Mouse (Mus musculus): Measurements from ENCODE around the gene Fam189b. TPM values are rescaled to one million over a fixed set of nuclear protein-coding genes. Genes with fewer than 3 reads are reported as not detected.

Gene Fam189b
- polyA plus RNA-seq, 1 experiment from 2014 or later: 80.1 TPM

GRCm38 (mm10) chr3:89227307-89228179 lies 44.6 kb downstream of the Fam189b start:
- peak; percentile 48 for DNase-seq (ENCODE audit: low spot score)

GRCm38 (mm10) chr3:89228180-89228549 lies 45.2 kb downstream of the Fam189b start:
- DNase-seq (ENCODE audit: low spot score): peak; percentile 84

- no peak for DNase-seq (ENCODE audit: low spot score)
These were observed 45.9 kb downstream of the Fam189b start, which contains the start of gene Muc1 for GRCm38 (mm10) chr3:89228836-89229235. Gene Muc1 (plus strand): TSS chr3:89229057.

- no peak for DNase-seq (ENCODE audit: low spot score)
These were observed 46.3 kb downstream of the Fam189b start for GRCm38 (mm10) chr3:89229276-89229675.

- DNase-seq (ENCODE audit: low spot score): no peak
These were observed 47.6 kb downstream of the Fam189b start for GRCm38 (mm10) chr3:89230561-89230960.

- no peak for DNase-seq (ENCODE audit: low spot score)
These were observed 48.4 kb downstream of the Fam189b start for GRCm38 (mm10) chr3:89231345-89231744.

GRCm38 (mm10) chr3:89231772-89232275 lies 48.9 kb downstream of the Fam189b start:
- no peak for DNase-seq (ENCODE audit: low spot score)

GRCm38 (mm10) chr3:89232614-89233013 lies 49.7 kb downstream of the Fam189b start:
- DNase-seq (ENCODE audit: low spot score): no peak

GRCm38 (mm10) chr3:89233562-89234110 lies 50.7 kb downstream of the Fam189b start:
- no peak for DNase-seq (ENCODE audit: low spot score)

- no peak for DNase-seq (ENCODE audit: low spot score)
These were observed 53.6 kb downstream of the Fam189b start for GRCm38 (mm10) chr3:89236516-89236915.

- DNase-seq (ENCODE audit: low spot score): no peak
These were observed 54.7 kb downstream of the Fam189b start for GRCm38 (mm10) chr3:89237682-89238081.

GRCm38 (mm10) chr3:89238494-89238893 lies 55.6 kb downstream of the Fam189b start:
- DNase-seq (ENCODE audit: low spot score): no peak

MicroRNAs encoded within 50 kb of the gene (microRNA counts, 519-probe panel; counts per million panel counts)
- 473 counts per million, percentile 71 among the panel's probes with 10 or more counts for microRNA mmu-miR-92b

Small RNAs within 50 kb of the gene (microRNA-seq; reads per million reads assigned to microRNA genes)
- gene Mir92b (ENCODE audit: borderline number of aligned reads): 40.0 reads per million, percentile 36 among the genes with 10 or more reads in this experiment

Other genes starting within 250 kb of the Fam189b start
- 11.8 and 17.2 TPM in 2 replicates for gene Ash1l, start 232.5 kb upstream of the Fam189b start, polyA plus RNA-seq (2015; fragmentation: Nextera tagmentation; extraction: Ambion mirVana)
- 242 and 244 TPM in 2 replicates for gene Dap3, start 232.0 kb upstream of the Fam189b start, polyA plus RNA-seq (2015; fragmentation: Nextera tagmentation; extraction: Ambion mirVana)
- gene Rusc1, start 89.8 kb upstream of the Fam189b start, polyA plus RNA-seq (2015; fragmentation: Nextera tagmentation; extraction: Ambion mirVana): 12.1 and 13.4 TPM in 2 replicates
- not detected in 2 replicates for gene Gm43738, start 82.0 kb upstream of the Fam189b start, polyA plus RNA-seq (2015; fragmentation: Nextera tagmentation; extraction: Ambion mirVana)
- gene Fdps, start 81.2 kb upstream of the Fam189b start, polyA plus RNA-seq (2015; fragmentation: Nextera tagmentation; extraction: Ambion mirVana): 180 and 193 TPM in 2 replicates
- not detected in 2 replicates for gene Pklr, start 47.0 kb upstream of the Fam189b start, polyA plus RNA-seq (2015; fragmentation: Nextera tagmentation; extraction: Ambion mirVana)
- 1.4 and 1.9 TPM in 2 replicates for gene Hcn3, start 22.9 kb upstream of the Fam189b start, polyA plus RNA-seq (2015; fragmentation: Nextera tagmentation; extraction: Ambion mirVana)
- 18.1 and 22.3 TPM in 2 replicates for gene Clk2, start 18.3 kb upstream of the Fam189b start, polyA plus RNA-seq (2015; fragmentation: Nextera tagmentation; extraction: Ambion mirVana)
- gene Scamp3, start 5.7 kb upstream of the Fam189b start, polyA plus RNA-seq (2015; fragmentation: Nextera tagmentation; extraction: Ambion mirVana): 130 and 131 TPM in 2 replicates
- gene Gba, start 19.8 kb downstream of the Fam189b start, polyA plus RNA-seq (2015; fragmentation: Nextera tagmentation; extraction: Ambion mirVana): 51.3 and 51.8 TPM in 2 replicates
- gene Thbs3, start 32.0 kb downstream of the Fam189b start, polyA plus RNA-seq (2015; fragmentation: Nextera tagmentation; extraction: Ambion mirVana): 4.9 and 6.2 TPM in 2 replicates
- 206 and 223 TPM in 2 replicates for gene Mtx1, start 43.9 kb downstream of the Fam189b start, polyA plus RNA-seq (2015; fragmentation: Nextera tagmentation; extraction: Ambion mirVana)
- 1.4 and 2.4 TPM in 2 replicates for gene Muc1, start 45.9 kb downstream of the Fam189b start, polyA plus RNA-seq (2015; fragmentation: Nextera tagmentation; extraction: Ambion mirVana)
- gene Krtcap2, start 62.8 kb downstream of the Fam189b start, polyA plus RNA-seq (2015; fragmentation: Nextera tagmentation; extraction: Ambion mirVana): 304 and 318 TPM in 2 replicates
- 0.98 and 1.6 TPM in 2 replicates for gene Trim46, start 63.2 kb downstream of the Fam189b start, polyA plus RNA-seq (2015; fragmentation: Nextera tagmentation; extraction: Ambion mirVana)
- gene Dpm3, start 76.2 kb downstream of the Fam189b start, polyA plus RNA-seq (2015; fragmentation: Nextera tagmentation; extraction: Ambion mirVana): 163 and 167 TPM in 2 replicates
- gene Slc50a1, start 87.4 kb downstream of the Fam189b start, polyA plus RNA-seq (2015; fragmentation: Nextera tagmentation; extraction: Ambion mirVana): 84.7 and 87.2 TPM in 2 replicates
- gene Efna1, start 98.0 kb downstream of the Fam189b start, polyA plus RNA-seq (2015; fragmentation: Nextera tagmentation; extraction: Ambion mirVana): 12.4 and 13.2 TPM in 2 replicates
- 0.82 and 1.0 TPM in 2 replicates for gene Efna3, start 139.8 kb downstream of the Fam189b start, polyA plus RNA-seq (2015; fragmentation: Nextera tagmentation; extraction: Ambion mirVana)
- 5.3 and 6.0 TPM in 2 replicates for gene Efna4, start 154.9 kb downstream of the Fam189b start, polyA plus RNA-seq (2015; fragmentation: Nextera tagmentation; extraction: Ambion mirVana)
- gene Adam15, start 166.9 kb downstream of the Fam189b start, polyA plus RNA-seq (2015; fragmentation: Nextera tagmentation; extraction: Ambion mirVana): 17.4 and 18.1 TPM in 2 replicates
- not detected in 2 replicates for gene Dcst2, start 178.8 kb downstream of the Fam189b start, polyA plus RNA-seq (2015; fragmentation: Nextera tagmentation; extraction: Ambion mirVana)
- gene Dcst1, start 182.1 kb downstream of the Fam189b start, polyA plus RNA-seq (2015; fragmentation: Nextera tagmentation; extraction: Ambion mirVana): 0.10 and 0.14 TPM in 2 replicates
- gene Zbtb7b, start 211.6 kb downstream of the Fam189b start, polyA plus RNA-seq (2015; fragmentation: Nextera tagmentation; extraction: Ambion mirVana): 4.1 and 4.6 TPM in 2 replicates
- not detected in 2 replicates for gene Lenep, start 219.7 kb downstream of the Fam189b start, polyA plus RNA-seq (2015; fragmentation: Nextera tagmentation; extraction: Ambion mirVana)
- 29.5 and 32.6 TPM in 2 replicates for gene Flad1, start 228.7 kb downstream of the Fam189b start, polyA plus RNA-seq (2015; fragmentation: Nextera tagmentation; extraction: Ambion mirVana)
- 466 and 485 TPM in 2 replicates for gene Cks1b, start 235.2 kb downstream of the Fam189b start, polyA plus RNA-seq (2015; fragmentation: Nextera tagmentation; extraction: Ambion mirVana)
- gene Shc1, start 235.3 kb downstream of the Fam189b start, polyA plus RNA-seq (2015; fragmentation: Nextera tagmentation; extraction: Ambion mirVana): 37.2 and 44.7 TPM in 2 replicates
- gene Pygo2, start 247.1 kb downstream of the Fam189b start, polyA plus RNA-seq (2015; fragmentation: Nextera tagmentation; extraction: Ambion mirVana): 21.3 and 22.3 TPM in 2 replicates